Mouse (Mus musculus): ENCODE measurements around the gene Sox15. TPM values are rescaled to one million over a fixed set of nuclear protein-coding genes. Genes with fewer than 3 reads are reported as not detected.

Sox15 gene
- polyA plus RNA-seq, 1 experiment, result 0.24 TPM

- DNase-seq, result peak; percentile 100
- peak within 1 kb of the TSS; percentile 67 for H3K4me3 ChIP-seq (ENCODE audit: control insufficient read depth, insufficient read depth, low read length)
- TF ChIP-seq POLR2A (IDR thresholded peaks at IDR 0.05; ENCODE audit: control insufficient read depth, extremely low read depth, insufficient read depth, low read length, poor library complexity), result peak; percentile 81
- peak; percentile 92 for TF ChIP-seq CTCF (IDR thresholded peaks at IDR 0.05; ENCODE audit: borderline replicate concordance, control insufficient read depth, extremely low read depth, insufficient read depth, low read length, poor library complexity)
- no peaks in the 10 kb centered on the region for H3K27me3 ChIP-seq (ENCODE audit: control insufficient read depth, insufficient read depth, low read length)
- peak within 1 kb of the TSS; percentile 71; the same call in 1 of the 2 replicates for H3K27ac ChIP-seq (ENCODE audit: control insufficient read depth, insufficient read depth, low read length)
- under 1% methylated on average over 45 of the region's 56 CpGs for WGBS
- H3K36me3 ChIP-seq (ENCODE audit: control insufficient read depth, insufficient read depth, low read length), result no peaks in the 10 kb centered on the region
- H3K4me1 ChIP-seq (replicated peaks; ENCODE audit: control insufficient read depth, insufficient read depth, low read length), result peaks cover 2% of the 10 kb centered on the region
Measured at GRCm38 (mm10) chr11:69632284-69633089, 22.6 kb upstream of the Sox15 start, which contains the start of gene Fxr2. Gene Fxr2, plus strand, starts transcription at chr11:69632990.

DNA sequence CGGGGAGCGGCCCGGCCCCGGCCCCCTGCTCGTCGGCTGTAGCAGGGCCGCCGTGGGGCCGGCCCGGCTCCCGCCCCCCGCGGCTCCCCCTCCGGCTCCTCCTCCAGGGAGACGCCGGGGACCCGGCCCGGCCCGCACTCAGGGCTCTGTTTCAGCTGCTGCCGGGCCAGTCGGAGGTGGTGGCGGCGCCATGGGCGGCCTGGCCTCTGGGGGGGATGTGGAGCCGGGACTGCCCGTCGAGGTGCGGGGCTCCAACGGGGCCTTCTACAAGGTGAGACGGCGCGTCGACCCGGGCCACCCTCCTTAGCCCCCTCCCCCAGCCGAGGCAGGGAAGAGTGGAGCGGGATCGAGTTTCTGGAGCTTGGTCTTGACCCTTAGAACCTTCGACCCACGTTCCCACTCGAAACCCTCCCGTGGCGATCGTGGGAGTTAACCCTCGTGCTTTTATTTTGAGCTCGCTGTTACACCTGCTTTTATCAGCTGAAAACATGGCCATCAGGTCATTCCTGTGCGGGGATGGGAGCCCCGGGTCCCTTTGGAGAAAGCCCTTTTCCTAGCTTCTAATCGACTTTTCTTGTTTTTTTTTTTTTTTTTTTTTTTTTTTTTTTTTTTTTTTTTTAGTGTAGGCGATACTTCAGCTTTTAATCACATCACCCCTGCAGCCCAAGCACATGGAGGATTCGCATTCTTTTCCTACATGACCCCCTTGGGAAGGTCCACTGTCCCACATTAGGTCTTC is 21.8 kb upstream of the Sox15 start:
- H3K4me1 ChIP-seq (replicated peaks; ENCODE audit: control insufficient read depth, insufficient read depth, low read length), result peaks cover 2% of the 10 kb centered on the region

DNA sequence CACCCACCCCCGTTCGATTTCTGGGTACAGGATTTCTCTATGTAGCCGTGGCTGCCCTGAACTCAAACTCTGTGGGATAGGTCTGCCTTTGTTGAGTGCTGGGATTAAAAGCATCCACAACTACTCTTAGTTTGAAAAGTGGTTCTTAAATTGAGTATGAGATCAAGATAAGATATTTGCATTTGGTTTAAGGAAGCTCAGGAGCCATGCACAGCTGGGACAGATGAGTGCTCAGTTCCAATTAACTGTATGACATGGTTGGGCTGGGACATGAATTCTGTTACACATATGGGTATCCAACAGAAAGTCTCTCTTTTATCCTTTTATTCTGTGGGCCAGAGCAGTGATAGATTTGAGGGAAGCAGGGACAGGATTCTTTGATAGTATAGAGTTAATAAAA is 19.6 kb upstream of the Sox15 start:
- TF ChIP-seq POLR2A (IDR thresholded peaks at IDR 0.05; ENCODE audit: control insufficient read depth, extremely low read depth, insufficient read depth, low read length, poor library complexity) (no peak), CTCF (IDR thresholded peaks at IDR 0.05; ENCODE audit: borderline replicate concordance, control insufficient read depth, extremely low read depth, insufficient read depth, low read length, poor library complexity) (no peak)
- Histone ChIP-seq H3K36me3 (ENCODE audit: control insufficient read depth, insufficient read depth, low read length) (peaks cover 18% of the 10 kb centered on the region), H3K4me1 (replicated peaks; ENCODE audit: control insufficient read depth, insufficient read depth, low read length) (peaks cover 2% of the 10 kb centered on the region), H3K27ac (ENCODE audit: control insufficient read depth, insufficient read depth, low read length) (no peak overlapping the region), H3K4me3 (ENCODE audit: control insufficient read depth, insufficient read depth, low read length) (no peak overlapping the region), H3K27me3 (ENCODE audit: control insufficient read depth, insufficient read depth, low read length) (no peaks in the 10 kb centered on the region)
- DNase-seq, result no peak
- 70% methylated on average over 3 of the region's 3 CpGs for WGBS

More for the DNA sequence above, 21.8 kb upstream of the Sox15 start:
- under 1% methylated on average over 50 of the region's 50 CpGs for WGBS
- no peaks in the 10 kb centered on the region for H3K36me3 ChIP-seq (ENCODE audit: control insufficient read depth, insufficient read depth, low read length)
- no peak for TF ChIP-seq POLR2A (IDR thresholded peaks at IDR 0.05; ENCODE audit: control insufficient read depth, extremely low read depth, insufficient read depth, low read length, poor library complexity)
- no peak for TF ChIP-seq CTCF (IDR thresholded peaks at IDR 0.05; ENCODE audit: borderline replicate concordance, control insufficient read depth, extremely low read depth, insufficient read depth, low read length, poor library complexity)
- peak overlapping the region; percentile 63 for H3K4me3 ChIP-seq (ENCODE audit: control insufficient read depth, insufficient read depth, low read length)
- no peak overlapping the region for H3K27ac ChIP-seq (ENCODE audit: control insufficient read depth, insufficient read depth, low read length)
- H3K27me3 ChIP-seq (ENCODE audit: control insufficient read depth, insufficient read depth, low read length), result no peaks in the 10 kb centered on the region
- no peak for DNase-seq

DNA sequence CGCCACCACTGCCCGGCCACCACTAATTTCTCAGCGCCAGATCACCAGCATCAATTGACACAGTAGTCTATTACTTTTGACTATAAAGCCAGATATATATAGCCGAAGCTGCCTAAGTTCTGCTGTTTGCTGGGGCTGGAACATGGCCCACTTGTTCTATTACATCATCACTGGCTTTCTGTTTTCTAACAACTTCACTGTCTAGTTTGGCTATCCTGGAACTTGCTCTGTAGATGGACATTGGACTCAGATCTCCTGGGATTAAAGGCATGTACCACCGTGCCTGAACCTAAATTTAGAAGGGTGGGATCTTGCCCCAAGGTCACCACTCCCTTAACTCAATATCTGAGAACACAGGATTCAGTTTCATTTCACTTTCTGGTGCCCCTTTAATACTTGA is 9.3 kb upstream of the Sox15 start:
- H3K4me1 ChIP-seq (replicated peaks; ENCODE audit: control insufficient read depth, insufficient read depth, low read length), result no peaks in the 10 kb centered on the region
- DNase-seq, result no peak
- H3K36me3 ChIP-seq (ENCODE audit: control insufficient read depth, insufficient read depth, low read length), result peaks cover 83% of the 10 kb centered on the region
- no peak overlapping the region for H3K4me3 ChIP-seq (ENCODE audit: control insufficient read depth, insufficient read depth, low read length)
- 94% methylated on average over 5 of the region's 5 CpGs for WGBS
- H3K27me3 ChIP-seq (ENCODE audit: control insufficient read depth, insufficient read depth, low read length), result no peaks in the 10 kb centered on the region
- TF ChIP-seq CTCF (IDR thresholded peaks at IDR 0.05; ENCODE audit: borderline replicate concordance, control insufficient read depth, extremely low read depth, insufficient read depth, low read length, poor library complexity) (no peak), POLR2A (IDR thresholded peaks at IDR 0.05; ENCODE audit: control insufficient read depth, extremely low read depth, insufficient read depth, low read length, poor library complexity) (no peak)
- H3K27ac ChIP-seq (ENCODE audit: control insufficient read depth, insufficient read depth, low read length), result no peak overlapping the region

DNA sequence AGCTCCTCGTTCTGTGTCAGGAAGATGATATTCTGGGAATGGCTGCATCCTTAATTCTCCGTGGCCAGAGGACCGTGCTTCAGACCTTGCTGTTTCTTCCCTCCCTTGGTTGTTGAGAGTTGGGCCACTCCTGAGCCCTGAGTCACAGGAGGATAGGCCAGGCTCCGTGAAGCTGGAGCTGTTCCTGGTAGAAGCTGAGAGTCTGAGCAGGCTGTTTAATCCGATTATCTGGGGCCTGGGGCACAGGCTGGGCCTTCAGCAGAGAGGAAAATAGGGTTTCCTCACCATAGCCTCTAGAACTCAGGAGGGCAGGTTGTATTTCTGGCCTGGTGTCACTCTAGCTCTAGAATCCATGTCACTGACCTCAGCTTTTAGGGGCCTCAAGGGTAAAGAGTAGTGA is 1.7 kb upstream of the Sox15 start:
- H3K4me3 ChIP-seq (ENCODE audit: control insufficient read depth, insufficient read depth, low read length), result no peak overlapping the region
- TF ChIP-seq POLR2A (IDR thresholded peaks at IDR 0.05; ENCODE audit: control insufficient read depth, extremely low read depth, insufficient read depth, low read length, poor library complexity) (no peak), CTCF (IDR thresholded peaks at IDR 0.05; ENCODE audit: borderline replicate concordance, control insufficient read depth, extremely low read depth, insufficient read depth, low read length, poor library complexity) (no peak)
- 97% methylated on average over 5 of the region's 5 CpGs for WGBS
- 0 out of 2 replicates have a peak, but pooled peaks cover 3% of the 10 kb centered on the region for H3K4me1 ChIP-seq (replicated peaks; ENCODE audit: control insufficient read depth, insufficient read depth, low read length)
- H3K27me3 ChIP-seq (ENCODE audit: control insufficient read depth, insufficient read depth, low read length), result no peaks in the 10 kb centered on the region
- H3K36me3 ChIP-seq (ENCODE audit: control insufficient read depth, insufficient read depth, low read length), result peaks cover 61% of the 10 kb centered on the region
- H3K27ac ChIP-seq (ENCODE audit: control insufficient read depth, insufficient read depth, low read length), result no peak overlapping the region
- no peak for DNase-seq

- DNase-seq, result no peak
- H3K4me3 ChIP-seq (ENCODE audit: control insufficient read depth, insufficient read depth, low read length), result no peak overlapping the region
- WGBS, result 51% methylated on average over 9 of the region's 9 CpGs
- peaks cover 56% of the 10 kb centered on the region for H3K36me3 ChIP-seq (ENCODE audit: control insufficient read depth, insufficient read depth, low read length)
- H3K4me1 ChIP-seq (replicated peaks; ENCODE audit: control insufficient read depth, insufficient read depth, low read length), result 0 out of 2 replicates have a peak, but pooled peaks cover 3% of the 10 kb centered on the region
- H3K27me3 ChIP-seq (ENCODE audit: control insufficient read depth, insufficient read depth, low read length), result no peaks in the 10 kb centered on the region
- TF ChIP-seq CTCF (IDR thresholded peaks at IDR 0.05; ENCODE audit: borderline replicate concordance, control insufficient read depth, extremely low read depth, insufficient read depth, low read length, poor library complexity) (no peak), POLR2A (IDR thresholded peaks at IDR 0.05; ENCODE audit: control insufficient read depth, extremely low read depth, insufficient read depth, low read length, poor library complexity) (no peak)
- no peak overlapping the region for H3K27ac ChIP-seq (ENCODE audit: control insufficient read depth, insufficient read depth, low read length)
Measured at GRCm38 (mm10) chr11:69654760-69655159, 354 bp upstream of the Sox15 start.
